Mouse (Mus musculus) hindbrain, embryonic 11.5 days (tissue): ENCODE measurements at regions not wholly inside any gene's neighbourhood (a gene's known extent, or its start where the extent isn't known, plus 50 kb on each side); places are given as distances from the start of the nearest gene placed in this dataset.
A peak's percentile ranks its signal among the peaks of the same experiment; 100 is the strongest.

Source experiments
- ATAC-seq: fragments of 200-750 bp; cut with Nextera tagmentation; 2 replicates; pipeline ENCODE4 v1.8.0; 2017; ENCODE audit warnings: mild to moderate bottlenecking, moderate TSS enrichment, moderate library complexity; ENCODE audit not compliant: low FRiP score
- DNase-seq: peaks from one replicate; pipeline ENCODE4 v3.0.0-alpha.2; 2015; ENCODE audit warnings: low spot score
- H3K27ac ChIP-seq: fragments of 300-500 bp; sonication (generic); 2 replicates; pipeline ENCODE4 v1.5.1; 2014; ENCODE audit warnings: mild to moderate bottlenecking, low read depth, low read length
- H3K27me3 ChIP-seq: fragments of 300-500 bp; sonication (generic); 2 replicates; pipeline ENCODE4 v1.6.1; 2014; ENCODE audit warnings: mild to moderate bottlenecking, low read length, moderate library complexity, mixed read lengths; ENCODE audit not compliant: control insufficient read depth, insufficient read depth
- H3K36me3 ChIP-seq: fragments of 300-500 bp; sonication (generic); 2 replicates; pipeline ENCODE4 v1.6.1; 2014; ENCODE audit warnings: mild to moderate bottlenecking, low read length, moderate library complexity, mixed read lengths; ENCODE audit not compliant: control insufficient read depth, insufficient read depth
- H3K4me1 ChIP-seq: fragments of 300-500 bp; sonication (generic); replicated peaks from 2 replicates; pipeline ENCODE4 v1.6.1; 2014; ENCODE audit warnings: low read length, mixed read lengths; ENCODE audit not compliant: control insufficient read depth, insufficient read depth
- H3K4me2 ChIP-seq: fragments of 300-500 bp; sonication (generic); replicated peaks from 2 replicates; pipeline ENCODE4 v1.6.1; 2014; ENCODE audit warnings: mild to moderate bottlenecking, low read depth, low read length
- H3K4me3 ChIP-seq: fragments of 300-500 bp; sonication (generic); 2 replicates; pipeline ENCODE4 v1.5.1; 2014; ENCODE audit warnings: low read depth, low read length
- H3K9ac ChIP-seq: fragments of 300-500 bp; sonication (generic); 2 replicates; pipeline ENCODE4 v1.6.1; 2014; ENCODE audit warnings: low read depth, low read length
- H3K9me3 ChIP-seq: fragments of 300-500 bp; sonication (generic); 2 replicates; pipeline ENCODE4 v1.6.1; 2016; ENCODE audit warnings: low read length; ENCODE audit not compliant: control insufficient read depth
- WGBS: fragments of 180-500 bp; shearing (Covaris S2); extraction: QIAGEN DNeasy Blood & Tissue Kit; methylation state at CpG from one replicate; pipeline ENCODE4 v1.1.7; 2014; 5-methylcytosine and 5-hydroxymethylcytosine counted together

- 91% methylated on average over 2 of the region's 2 CpGs for WGBS
- no peak for DNase-seq
- Histone ChIP-seq H3K27ac (no peak overlapping the region), H3K27me3 (no peaks in the 10 kb centered on the region), H3K4me2 (no peak overlapping the region), H3K4me3 (no peak overlapping the region), H3K9ac (no peak overlapping the region), H3K9me3 (no peaks in the 10 kb centered on the region), H3K4me1 (0 out of 2 replicates have a peak, but pooled peaks cover 3% of the 10 kb centered on the region), H3K36me3 (no peaks in the 10 kb centered on the region)
- no peak for ATAC-seq
Observed at GRCm38 (mm10) chr13:103655966-103656365, 118.4 kb downstream of the Srek1 start.

DNA sequence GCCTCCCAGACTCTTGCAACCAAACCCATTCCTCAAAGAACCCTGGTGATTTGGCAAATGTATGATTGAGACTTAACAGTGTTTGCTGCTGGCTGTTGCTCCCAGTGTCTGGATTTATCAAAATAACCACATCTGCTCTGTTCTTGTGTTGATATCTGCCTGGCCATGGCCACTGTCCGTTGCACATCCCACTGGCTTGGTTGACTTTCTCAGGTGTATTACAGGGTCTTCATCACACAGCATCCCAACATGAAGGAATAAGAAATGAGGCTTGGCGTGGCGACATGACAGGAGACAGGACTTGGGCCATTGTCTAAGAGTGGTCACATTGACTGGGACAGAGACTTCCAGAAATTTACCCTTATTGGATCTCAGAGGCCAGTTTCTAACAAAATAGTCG, 121.2 kb downstream of the Srek1 start:
- no peak for DNase-seq
- ATAC-seq: no peak
- Histone ChIP-seq H3K9me3 (no peaks in the 10 kb centered on the region), H3K9ac (no peak overlapping the region), H3K4me3 (no peak overlapping the region), H3K4me2 (no peak overlapping the region), H3K36me3 (no peaks in the 10 kb centered on the region), H3K27me3 (no peaks in the 10 kb centered on the region), H3K27ac (no peak overlapping the region), H3K4me1 (no peaks in the 10 kb centered on the region)
- WGBS: 79% methylated on average over 4 of the region's 4 CpGs

- Histone ChIP-seq H3K4me3 (no peak overlapping the region), H3K4me2 (no peak overlapping the region), H3K9ac (no peak overlapping the region), H3K27me3 (no peaks in the 10 kb centered on the region), H3K36me3 (no peaks in the 10 kb centered on the region), H3K4me1 (no peaks in the 10 kb centered on the region), H3K9me3 (no peaks in the 10 kb centered on the region), H3K27ac (no peak overlapping the region)
- ATAC-seq (no peak), DNase-seq (no peak)
- WGBS: 85% methylated on average over 3 of the region's 3 CpGs
Observed at GRCm38 (mm10) chr13:103649383-103649782, 125.0 kb downstream of the Srek1 start.

GRCm38 (mm10) chr13:103648016-103648415, 126.4 kb downstream of the Srek1 start:
- no peak overlapping the region for H3K9ac ChIP-seq
- no peak overlapping the region for H3K4me2 ChIP-seq
- no peak for DNase-seq
- WGBS: 67% methylated on average over 4 of the region's 4 CpGs
- no peaks in the 10 kb centered on the region for H3K9me3 ChIP-seq
- H3K27me3 ChIP-seq: no peaks in the 10 kb centered on the region
- no peak overlapping the region for H3K4me3 ChIP-seq
- H3K27ac ChIP-seq: no peak overlapping the region
- ATAC-seq: no peak
- no peaks in the 10 kb centered on the region for H3K4me1 ChIP-seq
- no peaks in the 10 kb centered on the region for H3K36me3 ChIP-seq

- 39% methylated on average over 4 of the region's 4 CpGs for WGBS
- no peaks in the 10 kb centered on the region for H3K36me3 ChIP-seq
- H3K27me3 ChIP-seq: no peaks in the 10 kb centered on the region
- ATAC-seq: no peak
- H3K9me3 ChIP-seq: no peaks in the 10 kb centered on the region
- H3K4me2 ChIP-seq: no peak overlapping the region
- no peak overlapping the region for H3K4me3 ChIP-seq
- H3K27ac ChIP-seq: no peak overlapping the region
- no peaks in the 10 kb centered on the region for H3K4me1 ChIP-seq
- DNase-seq: peak; percentile 41
- no peak overlapping the region for H3K9ac ChIP-seq
Observed at GRCm38 (mm10) chr13:103646035-103646434, 128.4 kb downstream of the Srek1 start.

GRCm38 (mm10) chr13:103643993-103644722, 130.2 kb downstream of the Srek1 start:
- no peak overlapping the region for H3K27ac ChIP-seq

GRCm38 (mm10) chr13:103643486-103643885, 130.9 kb downstream of the Srek1 start:
- H3K9ac ChIP-seq: no peak overlapping the region
- no peak overlapping the region for H3K27ac ChIP-seq
- WGBS: 42% methylated on average over 5 of the region's 5 CpGs

More at GRCm38 (mm10) chr13:103643993-103644722, 130.2 kb downstream of the Srek1 start:
- Histone ChIP-seq H3K4me2 (no peak overlapping the region), H3K9ac (no peak overlapping the region), H3K9me3 (no peaks in the 10 kb centered on the region), H3K4me1 (no peaks in the 10 kb centered on the region), H3K4me3 (no peak overlapping the region), H3K36me3 (no peaks in the 10 kb centered on the region), H3K27me3 (no peaks in the 10 kb centered on the region)
- ATAC-seq: peak; percentile 59; the same call in 1 of the 2 replicates
- DNase-seq: peak; percentile 55
- 35% methylated on average over 6 of the region's 6 CpGs for WGBS

DNA sequence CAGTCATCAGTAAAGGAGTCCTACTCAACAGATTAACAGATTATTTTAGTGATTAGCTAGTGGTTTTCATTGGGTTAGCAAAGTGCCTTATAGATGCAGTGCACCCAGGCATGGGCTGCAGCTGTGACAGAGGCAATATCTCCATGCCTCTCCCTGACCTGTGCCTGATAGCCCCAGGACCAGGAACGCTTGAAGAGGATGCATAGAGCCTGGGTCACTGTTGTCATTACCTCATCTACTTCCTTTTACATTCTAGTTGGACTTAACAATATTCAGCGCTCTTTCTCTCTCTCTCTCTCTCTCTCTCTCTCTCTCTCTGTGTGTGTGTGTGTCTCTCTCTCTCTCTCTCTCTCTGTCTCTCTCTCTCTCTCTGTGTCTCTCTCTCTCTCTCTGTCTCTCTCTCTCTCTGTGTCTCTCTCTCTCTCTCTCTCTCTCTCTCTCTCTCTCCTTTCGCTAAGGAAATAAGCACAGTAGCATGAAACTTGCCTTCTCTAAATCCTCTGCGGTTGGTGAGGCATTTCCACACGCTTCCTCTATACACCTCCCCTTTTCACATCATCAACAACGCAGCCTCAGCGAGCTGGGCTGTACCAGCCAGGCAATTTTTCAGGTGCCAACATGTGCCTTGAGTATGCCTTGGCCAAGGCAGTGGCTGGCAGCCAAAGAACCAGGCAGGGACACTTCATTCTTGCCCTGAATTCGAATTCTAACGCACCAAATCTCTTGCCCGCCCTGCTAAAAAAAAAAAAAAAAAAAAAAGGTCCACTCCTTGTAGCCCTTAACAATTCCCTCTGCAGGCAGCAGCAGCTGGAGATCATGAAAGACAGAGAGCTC, 131.6 kb downstream of the Srek1 start:
- Histone ChIP-seq H3K4me3 (no peak overlapping the region), H3K27me3 (no peaks in the 10 kb centered on the region), H3K4me1 (no peaks in the 10 kb centered on the region), H3K9me3 (no peaks in the 10 kb centered on the region), H3K4me2 (no peak overlapping the region), H3K9ac (no peak overlapping the region), H3K36me3 (no peaks in the 10 kb centered on the region), H3K27ac (no peak overlapping the region)
- WGBS: 76% methylated on average over 10 of the region's 10 CpGs
- ATAC-seq (no peak), DNase-seq (no peak)

More at GRCm38 (mm10) chr13:103643486-103643885, 130.9 kb downstream of the Srek1 start:
- no peak for DNase-seq
- Histone ChIP-seq H3K9me3 (no peaks in the 10 kb centered on the region), H3K4me3 (no peak overlapping the region), H3K4me1 (no peaks in the 10 kb centered on the region), H3K27me3 (no peaks in the 10 kb centered on the region), H3K4me2 (no peak overlapping the region), H3K36me3 (no peaks in the 10 kb centered on the region)
- ATAC-seq: no peak
